Mouse (Mus musculus) neural tube, embryonic 10.5 days (tissue): ENCODE measurements around the gene Olfr1006.
"Not testable (repeated sequence)": the region's sequence is repeated elsewhere in the genome, so short reads cannot be mapped to it uniquely, and the experiment has no call there.

ENCODE experiments used
- DNase-seq: peaks from one replicate; pipeline ENCODE4 v3.0.0-alpha.2; 2017; ENCODE audit warnings: low spot score; ENCODE audit errors: extremely low spot score

Olfr1006 gene

GRCm38 (mm10) chr2:85678667-85679066, at the start of gene Olfr1006:
Gene Olfr1006, minus strand, starts transcription at chr2:85678767.
- DNase-seq = no peak

- DNase-seq = peak; percentile 17
Measured at GRCm38 (mm10) chr2:85725793-85726192, 47.2 kb upstream of the Olfr1006 start.

GRCm38 (mm10) chr2:85715119-85715518, 36.6 kb upstream of the Olfr1006 start, which contains the start of gene Olfr1009:
Gene Olfr1009, plus strand, starts transcription at chr2:85715419.
- DNase-seq = no peak

- no peak for DNase-seq
Measured at GRCm38 (mm10) chr2:85711159-85711558, 32.6 kb upstream of the Olfr1006 start.

GRCm38 (mm10) chr2:85710680-85711079, 32.1 kb upstream of the Olfr1006 start:
- DNase-seq = not testable (repeated sequence)

- no peak for DNase-seq
Measured at GRCm38 (mm10) chr2:85689131-85689530, 10.6 kb upstream of the Olfr1006 start, which contains the start of gene Olfr1008. Gene Olfr1008, plus strand, starts transcription at chr2:85689431.

- not testable (repeated sequence) for DNase-seq
Measured at GRCm38 (mm10) chr2:85664355-85664754, 14.2 kb downstream of the Olfr1006 start, which contains the start of gene Olfr154. Gene Olfr154, minus strand, starts transcription at chr2:85664455.

GRCm38 (mm10) chr2:85650604-85651003, 28.0 kb downstream of the Olfr1006 start, which contains the start of gene Olfr1002:
Gene Olfr1002, minus strand, starts transcription at chr2:85650704.
- no peak for DNase-seq
